Mouse (Mus musculus) MEL (cell line): ENCODE results near the gene Actr10. TPM values are rescaled to one million over a fixed set of nuclear protein-coding genes. Genes with fewer than 3 reads are reported as not detected.
A peak's percentile ranks its signal among the peaks of the same experiment; 100 is the strongest.

Experiments used
- DNase-seq: peaks from one replicate; pipeline ENCODE4 v3.0.0; 2011; ENCODE audit warnings: low read depth, low spot score
- H3K27ac ChIP-seq: 2 replicates; pipeline ENCODE4 v1.5.1; 2012; ENCODE audit warnings: low read depth, mild to moderate bottlenecking, control low read depth, low read length, moderate library complexity; ENCODE audit not compliant: control insufficient read depth
- H3K27me3 ChIP-seq, 2 experiments: fragments of 150-350 bp in 1 of 2; sonication (generic) in 1 of 2; 2 replicates each; pipeline ENCODE4 v1.6.1; 2012; ENCODE audit warnings: low read length in 2 of 2, mild to moderate bottlenecking in 2 of 2, improper control_type of control experiment in 1 of 2, moderate library complexity in 1 of 2; ENCODE audit not compliant: insufficient read depth in 2 of 2, control insufficient read depth in 1 of 2
- H3K36me3 ChIP-seq, 2 experiments: 2 replicates each; pipeline ENCODE4 v1.6.1; 2012 to 2014; ENCODE audit warnings: low read length in 2 of 2, improper control_type of control experiment in 1 of 2, inconsistent platforms in 1 of 2, mild to moderate bottlenecking in 1 of 2; ENCODE audit not compliant: insufficient read depth in 2 of 2, control insufficient read depth in 1 of 2
- H3K4me1 ChIP-seq, 2 experiments: fragments of 150-350 bp in 1 of 2; sonication (generic) in 1 of 2; 2 replicates each; pipeline ENCODE4 v1.6.1; 2012; ENCODE audit warnings: low read length in 2 of 2, improper control_type of control experiment in 1 of 2, mild to moderate bottlenecking in 1 of 2; ENCODE audit not compliant: insufficient read depth in 2 of 2, control insufficient read depth in 1 of 2
- H3K4me3 ChIP-seq, 2 experiments: fragments of 150-350 bp in 1 of 2; sonication (generic) in 1 of 2; 2 replicates each; pipeline ENCODE4 v1.5.1; 2012; ENCODE audit warnings: low read depth in 2 of 2, low read length in 2 of 2, mild to moderate bottlenecking in 2 of 2, moderate library complexity in 2 of 2, control low read depth in 1 of 2, improper control_type of control experiment in 1 of 2; ENCODE audit not compliant: control insufficient read depth in 1 of 2, insufficient read depth in 1 of 2
- H3K79me2 ChIP-seq: 2 replicates; pipeline ENCODE4 v1.6.1; 2012; ENCODE audit warnings: mild to moderate bottlenecking, low read length, moderate library complexity; ENCODE audit not compliant: control insufficient read depth, poor library complexity, insufficient read depth
- H3K9ac ChIP-seq: 2 replicates; pipeline ENCODE4 v1.6.1; 2012; ENCODE audit warnings: low read depth, mild to moderate bottlenecking, control low read depth, low read length, moderate library complexity; ENCODE audit not compliant: control insufficient read depth, poor library complexity, severe bottlenecking
- H3K9me3 ChIP-seq: fragments of 150-350 bp; sonication (generic); replicated peaks from 2 replicates; pipeline ENCODE4 v1.6.1; 2012; ENCODE audit warnings: mild to moderate bottlenecking, low read length, improper control_type of control experiment, moderate library complexity; ENCODE audit not compliant: insufficient read depth
- BHLHE40 ChIP-seq: IDR thresholded peaks from 2 replicates; pipeline ENCODE4 v1.6.1; 2012; ENCODE audit warnings: low read depth, mild to moderate bottlenecking, inconsistent platforms, low read length, improper control_type of control experiment, borderline replicate concordance
- CHD1 ChIP-seq: IDR thresholded peaks from 2 replicates; pipeline ENCODE4 v1.6.1; 2012; ENCODE audit warnings: low read depth, mild to moderate bottlenecking, inconsistent platforms, low read length, improper control_type of control experiment
- CHD2 ChIP-seq: IDR thresholded peaks from 2 replicates; pipeline ENCODE4 v1.6.1; 2011; ENCODE audit warnings: low read length, improper control_type of control experiment
- CTCF ChIP-seq, 3 experiments: IDR thresholded peaks in 2 of 3; conservative IDR thresholded peaks in 1 of 3; 2 replicates each; pipeline ENCODE4 v1.5.1; 2011 to 2012; ENCODE audit warnings: low read length in 3 of 3, low read depth in 2 of 3, mild to moderate bottlenecking in 2 of 3, improper control_type of control experiment in 1 of 3, inconsistent platforms in 1 of 3, mixed read lengths in 1 of 3, moderate library complexity in 1 of 3; ENCODE audit not compliant: control insufficient read depth in 1 of 3, insufficient read depth in 1 of 3, poor library complexity in 1 of 3, severe bottlenecking in 1 of 3
- E2F4 ChIP-seq: IDR thresholded peaks from 2 replicates; pipeline ENCODE4 v1.6.1; 2011; ENCODE audit warnings: low read depth, low read length, improper control_type of control experiment, borderline replicate concordance
- ELF1 ChIP-seq: IDR thresholded peaks from 2 replicates; pipeline ENCODE4 v1.6.1; 2014; ENCODE audit warnings: low read depth, mild to moderate bottlenecking, inconsistent platforms, low read length, improper control_type of control experiment, moderate library complexity
- EP300 ChIP-seq, 2 experiments: IDR thresholded peaks; 2 replicates each; pipeline ENCODE4 v1.6.1; 2011; ENCODE audit warnings: improper control_type of control experiment in 2 of 2, low read length in 2 of 2, low read depth in 1 of 2, mild to moderate bottlenecking in 1 of 2
- GABPA ChIP-seq: IDR thresholded peaks from 2 replicates; pipeline ENCODE4 v1.6.1; 2012; ENCODE audit warnings: low read depth, mild to moderate bottlenecking, inconsistent platforms, low read length, improper control_type of control experiment, moderate library complexity
- HCFC1 ChIP-seq: IDR thresholded peaks from 2 replicates; pipeline ENCODE4 v1.6.1; 2012; ENCODE audit warnings: low read depth, mild to moderate bottlenecking, inconsistent platforms, low read length, improper control_type of control experiment, moderate library complexity
- JUND ChIP-seq: IDR thresholded peaks from 2 replicates; pipeline ENCODE4 v1.6.1; 2011; ENCODE audit warnings: low read depth, mild to moderate bottlenecking, improper control_type of control experiment, low read length
- KAT2A ChIP-seq: conservative IDR thresholded peaks from 2 replicates; pipeline ENCODE4 v1.6.1; 2012; ENCODE audit warnings: low read depth, low read length, improper control_type of control experiment, inconsistent platforms
- MAFK ChIP-seq: IDR thresholded peaks from 2 replicates; pipeline ENCODE4 v1.6.1; 2011; ENCODE audit warnings: low read depth, mild to moderate bottlenecking, low read length, improper control_type of control experiment, borderline replicate concordance
- MAX ChIP-seq: IDR thresholded peaks from 2 replicates; pipeline ENCODE4 v1.6.1; 2011; ENCODE audit warnings: low read length, improper control_type of control experiment
- MAZ ChIP-seq: IDR thresholded peaks from 2 replicates; pipeline ENCODE4 v1.6.1; 2012; ENCODE audit warnings: low read depth, mild to moderate bottlenecking, inconsistent platforms, low read length, improper control_type of control experiment
- MEF2A ChIP-seq: IDR thresholded peaks from 2 replicates; pipeline ENCODE4 v1.6.1; 2014; ENCODE audit warnings: low read depth, mild to moderate bottlenecking, inconsistent platforms, low read length, improper control_type of control experiment; ENCODE audit not compliant: poor library complexity, insufficient replicate concordance, severe bottlenecking; ENCODE audit errors: extremely low read depth
- MXI1 ChIP-seq: IDR thresholded peaks from 2 replicates; pipeline ENCODE4 v1.6.1; 2011; ENCODE audit warnings: mild to moderate bottlenecking, low read depth, low read length, improper control_type of control experiment
- MYB ChIP-seq: IDR thresholded peaks from 2 replicates; pipeline ENCODE4 v1.6.1; 2011; ENCODE audit warnings: mild to moderate bottlenecking, low read depth, low read length, improper control_type of control experiment
- MYC ChIP-seq: IDR thresholded peaks from 2 replicates; pipeline ENCODE4 v1.6.1; 2011; ENCODE audit warnings: low read depth, mild to moderate bottlenecking, low read length, improper control_type of control experiment, moderate library complexity
- NELFE ChIP-seq: IDR thresholded peaks from 2 replicates; pipeline ENCODE4 v1.6.1; 2011; ENCODE audit warnings: low read depth, low read length, improper control_type of control experiment
- NRF1 ChIP-seq: IDR thresholded peaks from 2 replicates; pipeline ENCODE4 v1.6.1; 2014; ENCODE audit warnings: low read depth, mild to moderate bottlenecking, inconsistent platforms, low read length, improper control_type of control experiment, moderate library complexity; ENCODE audit not compliant: poor library complexity, insufficient read depth, severe bottlenecking
- POLR2A ChIP-seq, 2 experiments: IDR thresholded peaks; 2 replicates each; pipeline ENCODE4 v1.6.1; 2011 to 2012; ENCODE audit warnings: low read length in 2 of 2, mild to moderate bottlenecking in 2 of 2, control low read depth in 1 of 2, improper control_type of control experiment in 1 of 2, low read depth in 1 of 2, moderate library complexity in 1 of 2; ENCODE audit not compliant: control insufficient read depth in 1 of 2, insufficient read depth in 1 of 2, poor library complexity in 1 of 2
- POLR2AphosphoS2 ChIP-seq: IDR thresholded peaks from 2 replicates; pipeline ENCODE4 v1.6.1; 2011; ENCODE audit warnings: low read length, improper control_type of control experiment
- POLR2AphosphoS5 ChIP-seq: IDR thresholded peaks from 2 replicates; pipeline ENCODE4 v1.6.1; 2012; ENCODE audit warnings: low read depth, borderline replicate concordance, mild to moderate bottlenecking, inconsistent platforms, low read length, moderate library complexity, mixed read lengths
- RAD21 ChIP-seq: IDR thresholded peaks from 2 replicates; pipeline ENCODE4 v1.6.1; 2011; ENCODE audit warnings: mild to moderate bottlenecking, low read depth, low read length, improper control_type of control experiment
- RCOR1 ChIP-seq: IDR thresholded peaks from 2 replicates; pipeline ENCODE4 v1.6.1; 2012; ENCODE audit warnings: low read depth, mild to moderate bottlenecking, inconsistent platforms, low read length, improper control_type of control experiment
- SIN3A ChIP-seq: IDR thresholded peaks from 2 replicates; pipeline ENCODE4 v1.6.1; 2012; ENCODE audit warnings: low read length, improper control_type of control experiment, inconsistent platforms
- SMC3 ChIP-seq: IDR thresholded peaks from 2 replicates; pipeline ENCODE4 v1.6.1; 2011; ENCODE audit warnings: low read depth, low read length, improper control_type of control experiment
- TAL1 ChIP-seq: IDR thresholded peaks from 2 replicates; pipeline ENCODE4 v1.6.1; 2012; ENCODE audit warnings: mild to moderate bottlenecking, inconsistent platforms, low read length, moderate library complexity, mixed read lengths
- TBP ChIP-seq: IDR thresholded peaks from 2 replicates; pipeline ENCODE4 v1.8.0; 2011; ENCODE audit warnings: low read depth, low read length, improper control_type of control experiment
- TCF12 ChIP-seq: IDR thresholded peaks from 2 replicates; pipeline ENCODE4 v1.6.1; 2014; ENCODE audit warnings: low read depth, mild to moderate bottlenecking, inconsistent platforms, low read length, improper control_type of control experiment, moderate library complexity
- UBTF ChIP-seq: IDR thresholded peaks from 2 replicates; pipeline ENCODE4 v1.6.1; 2012; ENCODE audit warnings: low read depth, mild to moderate bottlenecking, inconsistent platforms, low read length, improper control_type of control experiment, moderate library complexity, borderline replicate concordance; ENCODE audit not compliant: insufficient read depth
- USF1 ChIP-seq: IDR thresholded peaks from 2 replicates; pipeline ENCODE4 v1.6.1; 2014; ENCODE audit warnings: low read depth, mild to moderate bottlenecking, inconsistent platforms, low read length, improper control_type of control experiment, moderate library complexity
- USF2 ChIP-seq, 2 experiments: IDR thresholded peaks; 2 replicates each; pipeline ENCODE4 v1.6.1; 2011 to 2012; ENCODE audit warnings: improper control_type of control experiment in 2 of 2, low read length in 2 of 2, borderline replicate concordance in 1 of 2, inconsistent platforms in 1 of 2, low read depth in 1 of 2, mild to moderate bottlenecking in 1 of 2; ENCODE audit not compliant: insufficient read depth in 1 of 2
- ZC3H11A ChIP-seq: IDR thresholded peaks from 2 replicates; pipeline ENCODE4 v1.6.1; 2012; ENCODE audit warnings: low read depth, mild to moderate bottlenecking, inconsistent platforms, low read length, improper control_type of control experiment
- ZKSCAN1 ChIP-seq: IDR thresholded peaks from 2 replicates; pipeline ENCODE4 v1.6.1; 2012; ENCODE audit warnings: low read depth, mild to moderate bottlenecking, inconsistent platforms, low read length, improper control_type of control experiment, moderate library complexity
- ZMIZ1 ChIP-seq: IDR thresholded peaks from 2 replicates; pipeline ENCODE4 v1.6.1; 2012; ENCODE audit warnings: low read depth, mild to moderate bottlenecking, inconsistent platforms, low read length, improper control_type of control experiment, moderate library complexity
- polyA plus RNA-seq, 2 experiments: library from polyadenylated mRNA; stranded (reverse) in 1 of 2; unstranded in 1 of 2; fragments of >175 nt in 1 of 2; fragments of >200 nt in 1 of 2; gene quantifications; 2 replicates each; pipeline versions ENCODE4 v1.2.1 to v1.2.4; 2012; ENCODE audit warnings: low replicate concordance in 2 of 2, low read depth in 1 of 2; ENCODE audit not compliant: insufficient read length in 2 of 2, insufficient read depth in 1 of 2, missing spikeins in 1 of 2
- total RNA-seq: library from RNA; depleted of rRNA; stranded (reverse); fragments of 300-350 nt; gene quantifications from 2 replicates; pipeline ENCODE4 v1.2.3, GENCODE M21; 2012

The Actr10 gene
- total and polyA plus RNA-seq, 3 experiments = 78.7 to 109 TPM; not detected in 1

DNA sequence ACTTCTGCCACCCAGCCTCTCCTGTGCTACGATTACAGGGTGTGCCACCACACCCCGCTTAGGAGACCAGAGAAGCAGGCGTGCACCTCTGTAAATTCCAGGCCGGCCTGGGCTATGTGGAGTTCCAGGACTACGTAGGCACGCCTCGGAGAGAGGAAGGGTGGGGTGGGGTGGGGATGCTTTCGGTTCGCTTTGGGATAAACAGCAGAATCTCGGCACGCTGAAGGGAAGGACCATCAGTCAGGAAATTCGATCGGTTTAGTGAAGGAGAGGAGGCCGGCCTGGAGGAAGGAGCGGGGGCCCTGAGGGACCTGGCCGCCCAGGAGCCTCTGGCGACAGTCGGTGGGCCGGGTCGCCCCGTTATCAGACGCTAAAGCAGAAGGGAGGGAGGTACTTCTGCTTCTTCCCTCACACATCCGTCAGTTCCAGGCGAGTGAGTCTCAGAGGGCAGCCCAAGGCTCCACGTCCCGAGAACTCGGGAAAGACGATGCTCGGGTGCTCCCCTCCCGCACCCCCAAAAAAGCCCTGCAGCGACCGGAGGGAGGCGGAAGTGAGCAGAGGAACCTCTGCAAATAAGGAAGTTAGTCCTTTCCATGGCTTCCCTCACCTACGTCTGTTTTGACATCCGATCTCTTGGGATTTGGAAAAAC is 30.6 kb downstream of the Actr10 start:
- Histone ChIP-seq H3K9me3 (no peaks in the 10 kb centered on the region), H3K9ac (peak overlapping the region; percentile 80), H3K4me3 (peak overlapping the region; percentile 57 to 80), H3K4me1 (no peaks in the 10 kb centered on the region), H3K79me2 (no peaks in the 10 kb centered on the region; the same call in 1 of the 2 replicates), H3K36me3 (peaks cover 0 to 2% of the 10 kb centered on the region in 2 experiments; a peak in 2 of 4 replicates), H3K27me3 (no peaks in the 10 kb centered on the region), H3K27ac (peak overlapping the region; percentile 92)
- peak; percentile 93 for DNase-seq
- TF ChIP-seq EP300 (IDR thresholded peaks at IDR 0.05; ENCODE audit: low read depth in 1 of 2, low read length in 2 of 2) (peak; percentile 16 to 27; a peak in 2 of 4 replicates), JUND (no peak), KAT2A (no peak), E2F4 (no peak), RCOR1 (no peak), SIN3A (no peak; the same call in none of the 2 replicates), HCFC1 (peak; percentile 68; the same call in 1 of the 2 replicates), NRF1 (no peak), CTCF (IDR thresholded peaks at IDR 0.05 in 2 of 3, conservative IDR thresholded peaks at IDR 0.05 in 1 of 3; ENCODE audit: control insufficient read depth in 1 of 3, insufficient read depth in 1 of 3, low read depth in 2 of 3, low read length in 3 of 3, poor library complexity in 1 of 3, severe bottlenecking in 1 of 3) (peak; percentile 48 to 67 (median 63)), POLR2AphosphoS2 (peak; percentile 89), UBTF (no peak), USF1 (no peak), MXI1 (peak; percentile 67; the same call in 1 of the 2 replicates), BHLHE40 (no peak), TBP (no peak), CHD1 (no peak; the same call in 1 of the 2 replicates), GABPA (no peak), NELFE (peak; percentile 77), TCF12 (no peak), TAL1 (no peak), ZC3H11A (no peak), USF2 (IDR thresholded peaks at IDR 0.05; ENCODE audit: borderline replicate concordance in 1 of 2, insufficient read depth in 1 of 2, low read depth in 1 of 2, low read length in 2 of 2) (no peak), ZKSCAN1 (no peak), MAFK (no peak), MYC (peak; percentile 12; the same call in 1 of the 2 replicates), MAX (no peak), ZMIZ1 (peak; percentile 89), MYB (no peak), SMC3 (peak; percentile 20; the same call in 1 of the 2 replicates), POLR2A (IDR thresholded peaks at IDR 0.05; ENCODE audit: control insufficient read depth in 1 of 2, insufficient read depth in 1 of 2, low read depth in 1 of 2, low read length in 2 of 2, poor library complexity in 1 of 2) (peak; percentile 53 to 80; a peak in 2 of 4 replicates), POLR2AphosphoS5 (peak; percentile 17; the same call in 1 of the 2 replicates), RAD21 (no peak), MAZ (peak; percentile 90; the same call in 1 of the 2 replicates), ELF1 (peak; percentile 87), MEF2A (no peak), CHD2 (no peak)
